Mouse (Mus musculus) CD4-positive helper T cell, adult 2 months (primary cell): ENCODE data around the gene Reps1.

Source experiments
- DNase-seq: peaks from one replicate; pipeline ENCODE4 v3.0.0-alpha.2; 2012; ENCODE audit warnings: low read depth, missing footprints, low spot score

The Reps1 gene

DNA sequence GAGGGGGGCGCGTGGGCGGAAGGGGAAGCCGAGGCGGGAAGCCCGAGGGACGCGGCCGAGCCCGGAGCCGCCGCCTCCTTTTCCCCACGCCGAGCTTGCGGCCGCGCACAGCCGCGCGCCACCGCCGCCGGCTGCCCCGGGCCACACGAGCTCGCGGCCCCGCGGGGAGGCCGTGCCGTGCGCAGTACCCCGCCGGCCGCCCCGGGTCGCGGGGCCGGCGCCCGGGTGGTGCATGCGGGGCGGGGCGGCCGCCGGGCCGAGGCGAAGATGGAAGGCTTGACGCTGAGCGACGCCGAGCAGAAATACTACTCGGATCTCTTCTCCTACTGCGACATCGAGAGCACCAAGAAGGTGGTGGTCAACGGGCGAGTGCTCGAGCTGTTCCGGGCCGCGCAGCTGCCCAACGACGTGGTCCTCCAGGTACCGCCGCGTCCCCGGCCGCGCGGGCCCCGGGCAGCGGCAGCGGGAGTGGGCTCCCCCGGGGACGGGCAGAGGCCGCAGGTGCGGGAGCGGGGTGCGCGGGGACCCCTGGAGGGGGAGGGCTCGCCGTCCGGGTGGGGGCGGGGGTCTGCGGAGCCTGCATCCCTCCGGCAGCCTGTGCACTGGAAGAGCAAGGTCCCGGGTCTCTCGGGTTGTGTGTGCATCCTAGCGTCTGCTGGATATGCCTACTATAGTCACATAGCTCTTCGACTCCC is at the start of gene Reps1:
Gene Reps1 (plus strand): TSS at position 166 of the 695 bp plus-strand sequence.
- no peak for DNase-seq

DNA sequence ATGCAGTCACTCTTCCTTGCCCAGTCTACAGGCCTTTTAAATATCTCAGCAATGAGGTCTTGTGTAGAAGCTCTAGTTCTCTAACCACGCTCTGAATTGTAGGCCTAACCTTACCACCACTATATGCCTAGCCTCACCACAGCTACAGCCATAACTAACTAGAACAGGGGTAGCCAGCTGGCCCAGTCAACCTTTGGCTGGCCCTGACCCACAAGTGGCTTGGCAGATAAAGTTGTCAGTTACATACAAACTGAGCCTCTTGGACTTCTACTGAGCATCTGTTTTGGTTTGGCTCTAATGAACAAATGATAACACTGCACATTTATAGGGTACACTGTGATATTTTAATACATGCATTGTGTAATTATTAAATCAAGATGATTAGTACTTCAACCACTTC is 48.9 kb upstream of the Reps1 start:
- DNase-seq: no peak

DNA sequence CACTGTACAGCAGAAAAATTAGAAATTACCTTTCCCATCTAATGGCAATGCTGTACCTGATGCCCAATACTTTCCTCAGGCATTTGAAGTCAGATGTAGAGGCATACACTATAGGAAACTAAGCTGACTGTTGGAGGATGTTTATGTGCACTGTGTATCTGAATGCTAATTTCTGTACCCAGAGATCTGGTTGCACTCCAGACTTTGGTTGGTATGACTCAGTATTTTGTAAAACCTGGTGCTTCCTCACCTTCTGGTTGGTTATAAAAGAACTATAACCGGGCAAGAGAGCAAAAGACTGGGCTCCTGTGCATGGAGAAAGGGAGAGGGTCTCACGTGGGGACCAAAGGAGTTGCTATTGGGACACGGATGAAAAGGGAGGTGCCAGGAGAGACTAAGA is 48.4 kb upstream of the Reps1 start:
- no peak for DNase-seq

DNA sequence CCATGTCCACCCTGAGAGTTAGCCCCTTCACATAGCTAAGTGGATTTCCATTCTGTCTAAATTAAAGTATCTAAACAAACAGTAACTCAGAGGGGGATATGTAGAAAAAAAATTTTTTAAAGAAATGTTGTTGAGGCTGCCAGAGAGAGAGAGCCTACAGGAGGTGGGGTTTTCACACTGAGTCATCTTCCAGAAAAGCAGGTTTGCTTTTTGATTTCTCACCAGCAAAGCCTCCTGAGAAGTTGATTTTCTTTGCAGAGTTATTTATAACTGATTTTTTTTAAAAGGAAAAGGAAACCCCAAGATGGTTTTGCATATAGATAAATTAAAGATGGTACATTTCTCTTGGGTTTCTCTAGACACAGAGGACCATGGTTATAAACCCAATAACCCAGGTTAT is 47.5 kb upstream of the Reps1 start:
- DNase-seq: peak; percentile 25

DNA sequence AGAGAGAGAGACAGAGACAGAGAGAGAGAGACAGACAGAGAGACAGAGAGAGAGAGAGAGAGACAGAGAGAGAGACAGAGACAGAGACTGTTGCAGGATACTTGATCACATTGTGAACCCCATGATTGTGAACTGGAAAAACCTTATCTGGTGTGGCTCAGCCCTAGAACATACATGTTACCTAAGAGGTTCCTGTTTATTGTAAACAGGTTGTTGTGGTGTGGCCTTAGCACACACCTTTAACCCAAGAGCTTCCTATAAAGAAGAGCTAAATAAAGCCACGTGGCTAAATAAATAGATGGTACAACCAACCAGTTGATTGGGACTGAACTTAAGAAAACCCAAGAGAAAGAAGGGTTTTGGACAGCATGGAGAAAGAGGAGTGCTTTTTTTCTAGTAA is 45.9 kb upstream of the Reps1 start:
- no peak for DNase-seq

DNA sequence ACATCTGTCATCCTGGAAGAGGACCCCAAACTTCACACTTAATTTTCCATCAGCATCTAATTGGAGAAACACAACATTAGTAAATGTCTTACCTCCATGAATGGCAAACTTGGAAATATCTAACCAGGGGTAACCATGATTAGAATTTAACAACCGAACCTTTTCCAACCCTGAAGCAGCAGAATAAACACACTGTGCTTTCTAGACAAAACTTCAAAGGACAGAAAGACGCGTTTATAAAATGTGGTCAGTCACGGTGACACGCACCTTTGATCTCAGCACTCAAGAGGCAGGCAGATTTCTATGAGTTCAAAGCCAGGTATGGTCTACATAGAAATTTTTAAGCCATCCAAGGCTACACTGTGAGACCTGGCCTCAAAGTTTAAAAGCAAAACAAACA is 43.9 kb upstream of the Reps1 start:
- peak; percentile 21 for DNase-seq

DNA sequence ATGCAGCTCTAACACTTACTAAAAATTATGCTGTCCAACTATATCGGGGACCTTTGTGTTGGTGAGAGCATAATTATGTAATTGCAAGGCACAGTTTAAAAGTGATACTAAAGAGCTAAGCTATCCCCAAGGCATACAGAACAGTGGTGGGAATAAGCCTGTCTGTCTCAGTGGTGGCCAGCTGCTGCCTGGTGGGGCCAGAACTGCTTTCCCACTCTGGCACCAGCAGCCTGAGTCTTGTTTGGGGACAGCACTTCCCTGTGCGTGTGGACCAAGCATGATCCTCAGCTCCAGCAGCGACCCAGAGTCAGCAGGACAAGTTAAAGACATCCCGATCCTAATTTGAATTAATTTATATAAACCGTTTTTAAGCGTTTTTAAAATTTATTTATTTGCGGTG is 35.2 kb upstream of the Reps1 start:
- no peak for DNase-seq

DNA sequence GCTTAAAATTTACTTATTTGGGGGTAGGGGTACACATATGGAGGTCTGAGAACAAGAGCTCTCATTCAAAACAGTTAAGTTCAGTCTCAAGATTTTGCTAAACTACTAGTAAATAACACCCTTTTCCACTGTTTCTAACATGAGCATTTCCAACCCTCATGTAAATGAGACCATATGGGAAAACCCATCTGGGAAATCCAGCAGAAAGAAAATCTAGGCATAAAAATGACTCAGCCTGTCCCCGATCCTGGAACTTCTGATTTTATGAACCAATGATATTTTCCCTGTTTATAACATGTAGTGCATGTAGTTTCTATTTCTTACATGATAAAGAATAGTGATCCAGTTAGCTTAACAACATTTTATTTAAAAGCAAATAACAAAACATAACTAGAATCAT is 34.8 kb upstream of the Reps1 start:
- DNase-seq: no peak

DNA sequence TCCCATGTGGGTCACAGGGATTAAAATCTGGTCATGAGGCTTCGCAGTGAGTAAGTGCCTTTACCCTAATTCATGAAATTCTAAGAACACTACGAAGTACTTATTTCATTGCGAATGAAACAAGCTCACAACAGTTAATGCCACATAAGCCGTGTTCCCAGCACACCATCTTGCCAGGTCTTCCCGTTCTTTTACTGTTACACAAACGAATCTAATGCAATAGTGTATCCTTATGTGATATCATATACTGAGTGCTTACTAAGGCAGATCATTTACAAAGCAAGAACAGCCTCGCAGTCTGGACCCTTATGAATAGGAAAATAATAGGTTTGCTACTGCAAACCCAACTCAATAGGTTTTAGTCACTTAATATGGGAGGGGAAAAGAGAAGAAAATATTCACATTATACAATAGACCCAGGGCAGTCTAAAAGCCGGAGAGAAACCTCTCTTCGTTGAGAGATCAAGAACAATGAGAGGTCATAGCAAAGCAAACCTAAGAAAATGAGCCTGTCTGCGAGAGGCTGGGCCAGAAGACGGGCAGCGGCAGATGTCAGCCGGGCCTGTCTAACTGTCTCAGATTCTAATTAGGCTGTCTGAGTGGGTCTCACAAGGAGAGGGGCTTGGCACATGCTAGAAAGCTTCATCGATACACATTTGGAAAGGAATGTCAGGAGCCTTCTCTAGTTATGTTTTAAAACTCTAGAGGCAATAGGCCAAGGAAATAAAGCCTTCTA is 33.9 kb upstream of the Reps1 start:
- no peak for DNase-seq

DNA sequence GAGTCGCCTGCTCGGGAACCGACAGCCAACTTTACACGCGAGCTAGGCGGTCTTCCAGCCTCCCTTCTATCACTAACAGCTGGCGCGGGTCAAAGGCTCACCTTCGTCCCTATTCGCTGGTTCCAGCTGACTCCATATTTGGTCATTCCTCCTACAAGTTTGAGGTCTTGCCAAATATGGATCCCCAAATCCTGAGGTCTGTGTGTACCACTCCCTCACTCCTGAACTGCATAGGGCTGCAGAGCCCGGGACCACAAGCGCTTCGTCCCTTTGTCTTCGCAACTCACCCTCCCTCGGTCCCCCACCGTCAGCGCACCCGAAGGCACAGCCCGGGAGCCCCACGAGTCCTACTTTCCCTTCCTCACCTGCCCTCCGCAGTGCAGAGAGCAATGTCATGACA is 33.3 kb upstream of the Reps1 start:
- DNase-seq: peak; percentile 79

DNA sequence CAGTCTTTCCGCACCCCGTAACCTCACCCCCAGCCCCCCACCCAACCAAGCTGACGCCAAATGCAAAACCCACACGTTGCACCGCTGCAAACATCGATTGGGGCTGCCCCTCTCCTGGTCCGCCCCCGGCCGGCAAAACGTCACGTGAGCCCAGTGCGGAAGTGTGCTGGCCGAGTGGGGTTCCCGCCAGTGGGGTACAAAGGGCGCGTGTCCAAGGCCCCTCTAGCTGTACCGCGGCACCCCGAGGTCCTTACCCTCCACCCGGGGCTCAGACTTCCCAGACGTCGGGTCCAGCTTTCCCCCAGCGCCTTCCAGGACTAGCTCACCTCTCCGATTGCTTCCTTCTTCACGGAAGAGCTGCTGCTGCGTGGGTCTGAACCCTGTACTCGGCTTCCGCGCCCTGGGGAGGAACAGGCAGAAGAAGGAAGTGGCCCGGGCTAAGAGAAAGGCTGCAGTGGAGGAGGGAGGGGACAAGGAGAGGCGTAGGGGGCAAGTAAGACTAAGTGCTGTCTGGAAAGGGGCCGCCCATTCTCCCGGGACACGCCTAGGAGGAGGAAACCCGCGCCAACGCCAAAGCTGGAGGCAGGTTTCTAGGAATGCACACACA is 32.8 kb upstream of the Reps1 start, which contains the start of gene Abracl:
Gene Abracl (minus strand): TSS at position 548 of the 607 bp plus-strand sequence.
- peak; percentile 89 for DNase-seq

DNA sequence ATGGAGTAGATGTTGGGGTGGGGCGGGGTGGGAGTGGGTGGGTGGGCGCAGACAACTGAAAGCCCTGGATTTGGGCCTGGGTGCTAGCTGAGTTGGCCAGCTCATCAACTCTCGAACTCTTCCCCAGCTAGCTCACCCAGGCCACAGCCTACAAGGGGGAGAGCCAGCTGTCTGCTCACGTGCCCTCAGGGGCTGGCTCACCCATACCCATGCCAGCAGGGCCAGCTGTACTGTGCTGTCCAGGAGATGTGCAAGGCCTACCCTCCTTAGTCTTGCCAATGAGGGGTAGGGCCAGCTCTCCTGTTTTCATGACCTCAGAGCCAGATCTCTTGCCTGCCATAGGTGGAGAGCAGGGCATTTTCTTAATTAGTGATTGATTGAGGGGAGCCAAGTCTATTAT is 21.3 kb upstream of the Reps1 start:
- no peak for DNase-seq

DNA sequence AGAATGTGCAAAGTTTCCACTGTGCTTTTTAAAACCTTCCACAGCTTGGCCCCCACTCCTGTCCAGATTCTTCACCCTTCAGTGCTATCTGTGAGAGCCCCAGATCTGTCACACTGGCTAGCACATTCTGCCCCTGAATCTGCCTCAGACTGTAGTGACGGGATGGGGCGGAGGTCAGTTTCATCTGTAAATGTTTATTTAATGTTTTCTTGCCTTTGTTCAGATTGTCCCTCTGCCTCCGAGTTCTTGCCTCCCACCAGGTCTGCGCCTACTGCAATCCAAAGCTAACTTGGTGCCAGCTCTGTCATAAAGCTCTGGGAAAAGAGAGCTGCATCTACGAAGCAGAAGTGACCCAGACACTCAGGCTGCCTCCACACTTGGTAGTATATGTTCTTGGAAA is 18.8 kb upstream of the Reps1 start:
- no peak for DNase-seq

DNA sequence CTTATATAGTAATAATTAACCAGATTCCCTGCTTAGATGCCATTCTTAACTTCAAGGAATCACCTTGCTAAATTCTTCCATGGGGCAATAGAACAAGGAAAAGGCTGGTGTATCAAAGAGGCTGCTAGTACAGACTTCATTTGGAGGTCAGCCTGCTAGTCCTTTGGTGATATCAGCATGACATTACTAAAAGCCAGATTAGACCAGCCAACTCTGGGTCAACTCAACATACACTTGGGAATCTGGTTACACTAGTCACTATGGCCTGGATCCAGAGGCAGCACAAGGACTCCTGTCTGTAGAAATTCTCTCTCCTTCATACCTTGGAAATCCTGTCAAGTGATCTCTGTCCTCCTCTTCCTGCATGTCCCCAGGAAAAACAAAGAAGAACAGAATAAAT is 9.3 kb upstream of the Reps1 start:
- DNase-seq: no peak

DNA sequence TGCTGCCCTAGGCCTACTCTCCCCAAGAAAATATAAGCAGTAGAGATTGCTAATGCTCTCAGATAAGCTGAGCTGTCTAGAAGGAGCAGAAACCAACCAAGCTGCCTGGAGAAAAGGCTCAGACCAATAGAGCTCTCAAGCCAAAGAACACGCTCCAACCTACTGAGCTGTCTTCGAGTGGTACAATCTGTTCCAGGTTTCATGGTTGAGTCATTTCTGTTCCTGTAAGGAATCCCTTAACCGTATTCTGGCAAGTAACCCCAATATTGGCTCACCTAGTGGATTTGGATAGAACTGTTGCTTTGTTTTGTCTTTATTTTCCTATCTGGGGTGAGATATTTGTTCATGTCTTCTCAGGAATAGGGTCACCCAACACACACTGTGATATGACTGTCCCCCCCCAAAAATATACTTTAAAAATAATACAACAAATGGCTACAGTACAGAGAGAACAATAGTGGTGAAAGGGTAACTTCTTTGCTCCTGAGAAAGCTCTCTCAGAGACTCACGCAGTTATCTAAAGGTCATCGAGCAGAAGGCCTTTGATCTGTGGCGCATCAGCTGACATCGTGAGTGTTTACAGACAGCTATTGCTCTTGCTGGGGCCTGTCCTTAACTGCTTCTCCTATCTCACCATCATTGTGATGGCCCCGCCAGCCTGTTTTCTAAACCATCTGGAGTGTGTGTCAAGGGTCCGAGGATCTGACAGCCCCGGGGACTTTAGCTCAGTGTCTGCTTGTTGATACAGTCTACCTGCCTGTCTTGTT is 8.1 kb upstream of the Reps1 start:
- peak; percentile 44 for DNase-seq

DNA sequence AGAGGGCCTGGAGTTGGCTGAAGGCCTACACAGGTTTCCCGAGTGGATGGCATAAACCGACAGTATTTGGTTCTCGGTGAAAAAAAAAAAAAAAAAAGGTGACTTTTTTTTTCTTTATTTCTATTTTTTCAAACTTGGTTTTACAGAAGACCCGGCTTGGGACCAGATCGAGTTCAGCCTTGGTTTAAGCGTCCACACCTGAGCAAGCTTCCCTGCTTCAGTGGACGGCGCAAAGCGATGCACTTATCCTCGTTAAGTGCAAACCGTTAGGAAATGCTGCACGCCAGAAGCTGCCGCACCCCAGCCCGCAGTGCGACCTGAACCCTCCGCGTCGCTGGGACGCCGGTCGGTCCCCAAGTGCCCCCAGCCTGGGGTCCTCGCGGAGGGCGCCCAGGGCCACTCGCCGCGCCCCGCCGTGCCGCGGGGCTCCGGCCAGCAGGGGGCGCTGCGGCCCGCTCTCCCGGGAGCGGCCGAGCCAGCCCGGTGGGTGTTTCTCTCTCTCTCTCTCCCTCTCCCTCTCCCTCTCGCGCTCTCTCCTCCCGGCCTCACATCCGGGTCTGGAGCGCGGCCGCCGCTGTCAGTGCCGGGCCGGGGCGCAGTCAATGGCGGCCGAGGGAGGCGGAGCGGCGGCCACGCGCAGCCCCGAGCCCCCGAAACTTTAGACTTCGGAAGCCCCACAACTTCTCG is 509 bp upstream of the Reps1 start:
- DNase-seq: peak; percentile 89

DNA sequence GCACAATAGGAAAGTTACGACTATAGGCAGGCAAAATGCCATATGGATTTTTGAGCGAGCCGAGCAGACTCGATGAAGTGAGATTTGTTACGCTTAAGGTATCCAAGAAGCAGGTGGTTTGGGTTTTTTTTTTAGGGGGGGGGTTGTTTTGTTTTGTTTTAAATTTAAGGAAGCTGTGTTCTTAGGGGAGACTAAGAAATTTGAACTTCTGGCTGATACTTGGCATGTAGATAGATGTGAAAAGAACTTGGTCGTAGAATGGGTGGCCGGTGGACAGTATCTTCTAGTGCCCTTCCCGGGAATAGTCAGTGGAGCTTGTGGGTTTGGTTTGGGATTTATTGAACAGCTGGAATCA is 707 bp downstream of the Reps1 start:
- no peak for DNase-seq

DNA sequence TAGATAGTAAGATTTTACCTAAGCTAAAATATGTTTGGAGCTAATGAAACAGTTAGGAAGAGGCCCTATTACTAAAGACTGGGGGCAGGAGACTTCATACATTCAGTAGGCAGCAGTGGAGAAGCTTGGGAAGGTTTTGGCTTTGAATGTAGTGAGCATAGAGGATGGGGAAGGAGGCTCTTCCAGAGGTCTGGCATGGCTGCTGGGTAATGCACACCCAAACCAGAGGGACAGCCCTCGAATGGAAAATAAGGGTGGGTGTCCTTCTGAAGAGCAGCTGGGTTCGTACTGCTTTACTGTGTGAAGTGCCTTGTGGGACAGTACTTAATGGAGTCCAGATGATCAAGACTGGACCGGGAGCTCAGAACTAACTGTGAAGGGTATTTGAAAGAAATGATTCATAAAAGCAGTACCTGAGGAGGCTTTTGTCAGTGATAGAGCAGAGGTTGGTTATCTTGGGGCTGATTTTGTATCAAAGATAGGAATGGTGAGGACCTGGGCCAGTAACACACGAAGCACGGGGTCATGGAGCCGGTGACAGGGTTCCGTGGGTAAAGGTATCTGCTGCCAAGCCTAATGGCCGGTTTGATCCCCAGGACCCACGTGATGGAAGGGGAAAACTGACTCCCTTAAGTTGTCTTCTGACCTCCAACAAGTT is 3.1 kb downstream of the Reps1 start:
- no peak for DNase-seq

DNA sequence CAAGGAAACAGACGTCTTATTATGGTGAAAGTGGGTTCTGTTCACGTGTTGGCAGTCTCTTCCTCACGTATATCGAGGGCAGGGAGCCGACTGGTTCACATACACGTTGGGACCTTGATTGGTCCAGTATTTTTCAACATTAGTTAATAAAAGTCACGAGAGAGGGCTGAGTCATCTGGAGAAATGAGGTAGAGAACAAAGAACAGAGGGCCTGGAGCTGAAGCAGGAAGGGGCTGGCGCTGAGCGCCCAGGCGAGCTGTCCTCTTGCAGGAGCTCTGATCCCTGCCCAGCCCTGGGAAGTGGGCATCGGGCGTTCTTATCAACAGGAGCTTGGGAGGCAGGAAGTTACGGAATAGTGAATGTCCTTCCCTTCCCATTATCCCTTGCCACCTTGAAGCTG is 4.1 kb downstream of the Reps1 start:
- peak; percentile 29 for DNase-seq

DNA sequence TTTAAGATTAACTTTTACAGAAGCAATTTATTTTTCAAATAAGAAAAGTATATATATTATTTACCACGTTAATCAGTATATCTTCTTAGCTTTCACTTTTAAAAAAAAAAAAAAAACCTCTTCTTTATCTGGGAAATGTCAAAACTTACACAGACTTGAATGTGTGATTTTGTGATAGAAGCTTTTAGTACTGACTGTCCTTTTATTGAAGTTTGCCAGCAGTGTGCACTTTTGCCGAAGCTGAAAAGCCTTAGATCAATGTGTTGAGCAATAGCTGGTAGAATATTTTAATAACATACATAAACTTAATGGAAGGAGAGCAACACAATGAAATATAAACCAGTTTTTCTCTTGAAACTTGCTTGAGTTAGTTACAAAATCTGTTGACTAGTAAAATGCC is 5.1 kb downstream of the Reps1 start:
- no peak for DNase-seq

DNA sequence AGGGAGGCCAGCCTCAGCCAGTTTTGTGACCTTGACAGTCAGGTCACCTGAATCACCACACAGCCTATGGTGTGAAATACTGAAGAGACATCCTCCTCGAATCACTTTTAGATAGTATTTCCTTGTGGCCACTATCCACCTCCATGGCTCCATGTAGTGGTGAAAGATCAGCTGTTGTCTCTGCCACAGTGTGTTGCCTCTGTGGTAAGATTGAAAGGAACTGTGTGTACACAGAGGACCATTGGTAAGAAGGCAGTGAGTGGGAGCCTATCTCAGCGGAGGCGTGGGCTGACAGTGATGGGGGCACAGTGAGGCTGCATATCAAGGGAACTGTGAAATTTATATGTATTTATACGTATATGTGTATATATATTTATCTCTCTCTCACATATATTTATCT is 5.9 kb downstream of the Reps1 start:
- DNase-seq: no peak
